Mouse (Mus musculus): ENCODE measurements at regions not wholly inside any gene's neighbourhood (a gene's known extent, or its start where the extent isn't known, plus 50 kb on each side); places are given as distances from the start of the nearest gene placed in this dataset.

DNA sequence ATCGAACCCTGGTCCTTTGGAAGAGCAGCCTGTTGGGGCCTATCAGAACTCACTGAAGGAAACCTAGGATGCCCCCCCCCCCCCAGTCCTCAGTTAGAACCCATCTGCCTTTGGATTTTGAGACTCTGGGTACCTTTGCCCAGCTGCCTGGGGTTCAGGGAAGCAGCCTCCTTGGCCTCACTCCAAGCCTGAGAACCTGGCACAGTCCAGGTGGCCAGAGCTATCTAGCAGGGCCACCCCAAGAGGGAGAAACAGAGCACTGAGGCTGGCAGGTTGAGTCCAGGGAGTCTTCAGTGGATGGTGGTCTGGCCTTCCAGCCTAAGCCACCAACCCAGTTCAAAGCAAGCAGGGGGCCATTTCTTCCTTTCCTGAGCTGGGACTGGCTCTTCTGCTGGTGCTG, 100.2 kb downstream of the Cstad start:
- ATAC-seq (replicated peaks; ENCODE audit: extremely low read depth, insufficient read depth, low FRiP score) = no peak
- no peaks in the 10 kb centered on the region for H3K9me3 ChIP-seq (replicated peaks; ENCODE audit: control insufficient read depth, low read length)
- peak overlapping the region; percentile 54; the same call in 1 of the 2 replicates for H3K27ac ChIP-seq (ENCODE audit: low read length)
- H3K4me3 ChIP-seq (ENCODE audit: low read length) = no peak overlapping the region
- H3K36me3 ChIP-seq (ENCODE audit: control insufficient read depth, insufficient read depth) = no peaks in the 10 kb centered on the region
- H3K4me1 ChIP-seq (ENCODE audit: control insufficient read depth, insufficient read depth, low read length) = peaks cover 50% of the 10 kb centered on the region
- H3K4me2 ChIP-seq (ENCODE audit: low read depth, low read length) = no peak overlapping the region
- H3K27me3 ChIP-seq (ENCODE audit: control insufficient read depth, insufficient read depth, low read length) = no peaks in the 10 kb centered on the region
- no peak overlapping the region; the same call in 1 of the 2 replicates for H3K9ac ChIP-seq (ENCODE audit: low read length)
- 95% methylated on average over 1 of the region's 1 CpGs for WGBS

DNA sequence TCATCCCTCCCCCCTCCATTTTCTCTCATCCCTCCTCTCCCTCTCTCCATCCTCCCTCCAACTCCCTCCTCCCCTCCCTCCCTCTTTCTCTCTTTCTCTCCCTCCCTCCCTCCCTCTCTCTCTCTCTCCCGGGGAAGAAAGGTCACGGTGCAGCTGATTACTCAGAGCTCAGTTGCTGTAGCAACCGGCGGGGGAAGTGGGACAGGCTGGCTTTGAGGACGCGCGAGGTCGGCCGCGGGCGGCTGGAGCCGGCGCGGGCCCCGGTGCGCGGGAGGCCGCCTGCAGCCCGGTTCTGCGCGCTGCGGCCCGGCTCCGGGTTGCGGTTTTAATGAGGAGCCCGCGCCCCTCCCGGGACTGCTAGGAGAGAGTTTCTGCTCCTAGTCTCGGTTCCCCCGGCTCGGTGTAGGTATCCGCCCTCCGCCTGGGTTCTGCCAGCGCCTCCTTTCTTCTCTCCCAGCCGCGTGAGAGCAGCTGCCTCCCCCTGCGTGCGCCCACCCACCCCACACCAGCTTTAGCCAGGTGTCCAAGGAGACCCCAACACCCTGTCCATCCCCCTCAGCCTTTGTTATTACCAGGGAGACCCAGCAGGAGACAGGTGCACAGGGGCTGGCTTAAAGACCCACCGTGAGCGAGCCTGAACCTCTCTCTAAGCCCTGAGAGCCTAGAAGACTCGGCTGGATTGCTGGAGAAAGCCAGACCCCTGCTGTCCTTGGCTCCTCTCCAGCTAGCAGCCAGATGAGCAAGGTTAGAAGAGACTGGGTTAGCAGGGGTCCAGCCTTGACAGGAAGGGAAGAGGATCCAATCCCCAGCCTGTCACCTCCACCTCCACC, 98.6 kb downstream of the Cstad start:
- no peaks in the 10 kb centered on the region for H3K27me3 ChIP-seq (ENCODE audit: control insufficient read depth, insufficient read depth, low read length)
- H3K4me1 ChIP-seq (ENCODE audit: control insufficient read depth, insufficient read depth, low read length) = peaks cover 40% of the 10 kb centered on the region
- H3K4me3 ChIP-seq (ENCODE audit: low read length) = peak overlapping the region; percentile 56
- WGBS = under 1% methylated on average over 41 of the region's 41 CpGs
- no peaks in the 10 kb centered on the region for H3K36me3 ChIP-seq (ENCODE audit: control insufficient read depth, insufficient read depth)
- no peaks in the 10 kb centered on the region for H3K9me3 ChIP-seq (replicated peaks; ENCODE audit: control insufficient read depth, low read length)
- peak overlapping the region; percentile 91 for H3K27ac ChIP-seq (ENCODE audit: low read length)
- peak overlapping the region; percentile 79 for H3K4me2 ChIP-seq (ENCODE audit: low read depth, low read length)
- peak; percentile 71 for ATAC-seq (replicated peaks; ENCODE audit: extremely low read depth, insufficient read depth, low FRiP score)
- peak overlapping the region; percentile 69 for H3K9ac ChIP-seq (ENCODE audit: low read length)

DNA sequence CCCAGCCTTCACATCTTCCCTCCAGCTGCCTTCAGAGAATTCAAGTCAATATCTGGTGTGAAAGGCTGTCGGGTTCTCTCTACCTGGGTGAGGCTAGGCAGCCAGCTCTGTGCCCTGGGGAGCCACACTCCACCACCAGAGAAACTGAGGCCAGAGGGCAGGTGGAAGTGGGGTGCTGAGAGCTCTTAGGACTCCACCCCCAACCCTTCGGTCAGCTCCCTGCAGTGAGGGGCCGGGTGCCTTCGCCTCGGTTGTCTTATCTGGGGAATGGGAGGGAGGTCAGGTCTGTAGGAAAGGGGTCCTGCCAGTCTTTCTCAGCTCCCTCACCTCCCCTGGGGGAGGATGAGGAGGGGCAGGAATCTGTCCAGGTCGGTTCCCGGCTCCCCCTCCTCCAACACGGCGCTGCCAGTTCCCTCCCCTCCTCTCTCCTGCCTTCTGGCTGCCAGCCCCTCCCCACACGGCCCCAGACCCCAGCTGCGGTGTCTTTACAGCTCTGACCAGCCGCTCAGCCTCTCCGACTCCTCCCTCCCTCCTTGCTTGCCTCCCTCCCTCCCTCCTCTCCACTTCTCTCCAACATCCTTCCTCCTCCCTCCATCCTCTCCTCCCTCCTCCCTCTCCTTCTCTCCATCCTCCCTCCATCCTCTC, 97.8 kb downstream of the Cstad start:
- Histone ChIP-seq H3K9ac (ENCODE audit: low read length) (peak overlapping the region; percentile 51), H3K27ac (ENCODE audit: low read length) (peak overlapping the region; percentile 80), H3K4me1 (ENCODE audit: control insufficient read depth, insufficient read depth, low read length) (peaks cover 37% of the 10 kb centered on the region), H3K4me2 (ENCODE audit: low read depth, low read length) (peak overlapping the region; percentile 79), H3K36me3 (ENCODE audit: control insufficient read depth, insufficient read depth) (no peaks in the 10 kb centered on the region), H3K9me3 (replicated peaks; ENCODE audit: control insufficient read depth, low read length) (no peaks in the 10 kb centered on the region), H3K4me3 (ENCODE audit: low read length) (no peak overlapping the region; the same call in 1 of the 2 replicates), H3K27me3 (ENCODE audit: control insufficient read depth, insufficient read depth, low read length) (no peaks in the 10 kb centered on the region)
- peak; percentile 38; the same call in 1 of the 2 replicates for ATAC-seq (replicated peaks; ENCODE audit: extremely low read depth, insufficient read depth, low FRiP score)
- WGBS = 9% methylated on average over 10 of the region's 13 CpGs

DNA sequence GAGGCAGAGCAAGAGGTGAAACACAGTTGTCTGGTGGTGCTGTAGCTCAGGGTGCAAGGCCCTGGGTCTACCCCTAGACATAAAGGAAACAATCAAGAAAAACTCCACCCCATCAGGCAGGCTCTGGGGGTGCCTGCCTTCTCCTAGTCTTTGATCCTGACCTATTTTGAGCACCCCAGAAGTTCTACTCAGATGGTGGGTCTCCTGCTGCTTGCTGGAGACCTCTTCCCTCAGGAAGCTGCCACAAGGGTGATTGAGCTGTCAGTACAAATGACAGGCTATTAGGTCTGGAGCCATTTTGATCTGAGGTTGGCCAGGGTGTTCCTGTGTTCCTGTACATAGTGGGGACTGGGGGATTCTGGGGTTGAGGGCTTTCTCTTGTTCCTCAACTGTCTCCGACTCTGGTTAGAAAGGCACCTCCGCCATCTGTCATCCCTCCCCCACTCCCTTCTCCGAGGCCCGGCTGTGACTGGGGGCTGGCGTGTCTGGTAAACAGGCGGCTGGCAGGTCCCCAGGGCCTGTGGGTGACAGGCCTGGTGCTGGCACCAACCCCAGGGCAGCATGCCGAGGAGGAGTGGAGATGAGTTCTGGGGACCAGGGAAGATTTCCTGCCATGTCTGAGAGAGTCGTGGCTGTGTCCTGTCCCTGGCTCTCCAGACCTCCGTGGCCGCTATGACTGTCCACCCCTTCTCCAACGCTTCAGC, 97.2 kb downstream of the Cstad start:
- Histone ChIP-seq H3K4me3 (ENCODE audit: low read length) (no peak overlapping the region), H3K4me1 (ENCODE audit: control insufficient read depth, insufficient read depth, low read length) (peaks cover 43% of the 10 kb centered on the region), H3K9me3 (replicated peaks; ENCODE audit: control insufficient read depth, low read length) (no peaks in the 10 kb centered on the region), H3K27me3 (ENCODE audit: control insufficient read depth, insufficient read depth, low read length) (no peaks in the 10 kb centered on the region), H3K36me3 (ENCODE audit: control insufficient read depth, insufficient read depth) (no peaks in the 10 kb centered on the region), H3K27ac (ENCODE audit: low read length) (peak overlapping the region; percentile 80), H3K9ac (ENCODE audit: low read length) (peak overlapping the region; percentile 51), H3K4me2 (ENCODE audit: low read depth, low read length) (peak overlapping the region; percentile 79; the same call in 1 of the 2 replicates)
- peak; percentile 11; the same call in 1 of the 2 replicates for ATAC-seq (replicated peaks; ENCODE audit: extremely low read depth, insufficient read depth, low FRiP score)
- WGBS = 15% methylated on average over 11 of the region's 11 CpGs

GRCm38 (mm10) chr2:30690925-30691856, 96.4 kb downstream of the Cstad start:
- Histone ChIP-seq H3K36me3 (ENCODE audit: control insufficient read depth, insufficient read depth) (no peaks in the 10 kb centered on the region), H3K4me2 (ENCODE audit: low read depth, low read length) (no peak overlapping the region), H3K27ac (ENCODE audit: low read length) (peak overlapping the region; percentile 85), H3K4me1 (ENCODE audit: control insufficient read depth, insufficient read depth, low read length) (peaks cover 45% of the 10 kb centered on the region), H3K27me3 (ENCODE audit: control insufficient read depth, insufficient read depth, low read length) (no peaks in the 10 kb centered on the region), H3K9ac (ENCODE audit: low read length) (no peak overlapping the region; the same call in 1 of the 2 replicates), H3K4me3 (ENCODE audit: low read length) (no peak overlapping the region), H3K9me3 (replicated peaks; ENCODE audit: control insufficient read depth, low read length) (no peaks in the 10 kb centered on the region)
- 86% methylated on average over 17 of the region's 17 CpGs for WGBS
- ATAC-seq (replicated peaks; ENCODE audit: extremely low read depth, insufficient read depth, low FRiP score) = no peak

DNA sequence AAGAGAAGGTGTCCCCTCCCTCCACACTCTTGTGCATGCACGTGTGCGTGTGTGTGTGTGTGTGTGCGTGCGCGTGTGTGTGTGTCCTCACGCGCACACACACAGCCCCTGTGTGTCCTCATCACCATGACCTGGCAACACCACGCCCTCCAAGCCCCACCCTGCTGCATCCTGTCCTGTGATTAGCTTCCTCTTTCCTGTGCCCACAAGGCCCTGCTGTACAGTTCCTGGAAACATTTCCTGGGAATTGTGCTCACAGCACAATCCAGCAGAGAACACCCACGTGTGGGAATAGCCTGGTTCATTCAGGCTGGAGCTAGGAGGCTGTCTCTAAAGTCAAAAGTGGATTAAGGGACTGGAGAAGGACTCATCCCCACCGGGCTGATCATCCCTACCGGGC, 95.5 kb downstream of the Cstad start:
- no peak for ATAC-seq (replicated peaks; ENCODE audit: extremely low read depth, insufficient read depth, low FRiP score)
- 70% methylated on average over 11 of the region's 11 CpGs for WGBS
- H3K27me3 ChIP-seq (ENCODE audit: control insufficient read depth, insufficient read depth, low read length) = no peaks in the 10 kb centered on the region
- no peaks in the 10 kb centered on the region for H3K9me3 ChIP-seq (replicated peaks; ENCODE audit: control insufficient read depth, low read length)
- H3K36me3 ChIP-seq (ENCODE audit: control insufficient read depth, insufficient read depth) = no peaks in the 10 kb centered on the region
- H3K4me3 ChIP-seq (ENCODE audit: low read length) = no peak overlapping the region
- H3K27ac ChIP-seq (ENCODE audit: low read length) = peak overlapping the region; percentile 85
- H3K4me2 ChIP-seq (ENCODE audit: low read depth, low read length) = no peak overlapping the region
- H3K9ac ChIP-seq (ENCODE audit: low read length) = peak overlapping the region; percentile 33
- H3K4me1 ChIP-seq (ENCODE audit: control insufficient read depth, insufficient read depth, low read length) = peaks cover 43% of the 10 kb centered on the region

- Histone ChIP-seq H3K9ac (ENCODE audit: low read length) (no peak overlapping the region), H3K9me3 (replicated peaks; ENCODE audit: control insufficient read depth, low read length) (no peaks in the 10 kb centered on the region), H3K4me3 (ENCODE audit: low read length) (no peak overlapping the region), H3K36me3 (ENCODE audit: control insufficient read depth, insufficient read depth) (no peaks in the 10 kb centered on the region), H3K27me3 (ENCODE audit: control insufficient read depth, insufficient read depth, low read length) (no peaks in the 10 kb centered on the region), H3K4me2 (ENCODE audit: low read depth, low read length) (no peak overlapping the region), H3K4me1 (ENCODE audit: control insufficient read depth, insufficient read depth, low read length) (peaks cover 44% of the 10 kb centered on the region), H3K27ac (ENCODE audit: low read length) (no peak overlapping the region)
- WGBS = 81% methylated on average over 4 of the region's 4 CpGs
- no peak for ATAC-seq (replicated peaks; ENCODE audit: extremely low read depth, insufficient read depth, low FRiP score)
These were observed 93.6 kb downstream of the Cstad start for GRCm38 (mm10) chr2:30688402-30688801.

GRCm38 (mm10) chr2:30687121-30687551, 92.3 kb downstream of the Cstad start:
- Histone ChIP-seq H3K4me1 (ENCODE audit: control insufficient read depth, insufficient read depth, low read length) (peaks cover 36% of the 10 kb centered on the region), H3K9ac (ENCODE audit: low read length) (peak overlapping the region; percentile 57), H3K4me2 (ENCODE audit: low read depth, low read length) (peak overlapping the region; percentile 40; the same call in 1 of the 2 replicates), H3K9me3 (replicated peaks; ENCODE audit: control insufficient read depth, low read length) (no peaks in the 10 kb centered on the region), H3K4me3 (ENCODE audit: low read length) (no peak overlapping the region), H3K27me3 (ENCODE audit: control insufficient read depth, insufficient read depth, low read length) (no peaks in the 10 kb centered on the region), H3K27ac (ENCODE audit: low read length) (peak overlapping the region; percentile 53), H3K36me3 (ENCODE audit: control insufficient read depth, insufficient read depth) (no peaks in the 10 kb centered on the region)
- peak; percentile 24; the same call in 1 of the 2 replicates for ATAC-seq (replicated peaks; ENCODE audit: extremely low read depth, insufficient read depth, low FRiP score)
- WGBS = 14% methylated on average over 23 of the region's 23 CpGs

All from heart, embryonic 16.5 days (tissue).